Mouse (Mus musculus): Measurements from ENCODE around the gene Vta1. TPM values are rescaled to one million over a fixed set of nuclear protein-coding genes. Genes with fewer than 3 reads are reported as not detected.

Vta1 gene
- polyA plus RNA-seq (2012; ENCODE audit: low replicate concordance): 3.3 and 8.2 TPM in 2 replicates

GRCm38 (mm10) chr10:14705072-14706066 lies at the start of gene Vta1, which contains the start of gene Nmbr:
Gene Vta1 (minus strand): TSS chr10:14705560.
Gene Nmbr (plus strand): TSS chr10:14705591.

GRCm38 (mm10) chr10:14718114-14718513 lies 12.8 kb upstream of the Vta1 start, which contains the start of gene Gje1:
Gene Gje1 (minus strand): TSS chr10:14718214.

Other genes with a start within 250 kb of the Vta1 start
- gene Adgrg6, start 159.9 kb downstream of the Vta1 start, polyA plus RNA-seq (2012; ENCODE audit: low replicate concordance): 0.18 and 0.34 TPM in 2 replicates
- not detected in 2 replicates for gene Nmbr, start within 50 bp of the Vta1 start, polyA plus RNA-seq (2012; ENCODE audit: low replicate concordance)
- gene Gje1, start 12.7 kb upstream of the Vta1 start, polyA plus RNA-seq (2012; ENCODE audit: low replicate concordance): not detected in 2 replicates